Mouse (Mus musculus) heart, postnatal 0 days (tissue): Measurements from ENCODE around the gene Foxd3. TPM values are rescaled to one million over a fixed set of nuclear protein-coding genes. Genes with fewer than 3 reads are reported as not detected.

Source experiments
- ATAC-seq: fragments of 200-750 bp; cut with Nextera tagmentation; 2 replicates; pipeline ENCODE4 v1.8.0; 2017; ENCODE audit warnings: low read depth, moderate number of reproducible peaks, moderate library complexity; ENCODE audit not compliant: insufficient read depth
- DNase-seq: peaks from one replicate; pipeline ENCODE4 v3.0.0-alpha.2; 2016; ENCODE audit warnings: low spot score
- H3K27ac ChIP-seq: fragments of 300-500 bp; sonication (generic); 2 replicates; pipeline ENCODE4 v1.5.1; 2014; ENCODE audit warnings: low read depth, mild to moderate bottlenecking
- H3K27me3 ChIP-seq: fragments of 300-500 bp; sonication (generic); 2 replicates; pipeline ENCODE4 v1.6.1; 2014; ENCODE audit warnings: low read length, mixed read lengths; ENCODE audit not compliant: control insufficient read depth, insufficient read depth
- H3K36me3 ChIP-seq: fragments of 300-500 bp; sonication (generic); replicated peaks from 2 replicates; pipeline ENCODE4 v1.6.1; 2014; ENCODE audit warnings: low read length, mixed read lengths; ENCODE audit not compliant: control insufficient read depth, insufficient read depth
- H3K4me1 ChIP-seq: fragments of 300-500 bp; sonication (generic); 2 replicates; pipeline ENCODE4 v1.6.1; 2014; ENCODE audit warnings: antibody characterized with exemption; ENCODE audit not compliant: control insufficient read depth, insufficient read depth
- H3K4me2 ChIP-seq: fragments of 300-500 bp; sonication (generic); 2 replicates; pipeline ENCODE4 v1.6.1; 2014; ENCODE audit warnings: low read depth, mild to moderate bottlenecking, low read length, moderate library complexity
- H3K4me3 ChIP-seq: fragments of 300-500 bp; sonication (generic); 2 replicates; pipeline ENCODE4 v1.5.1; 2014; ENCODE audit warnings: low read depth, low read length
- H3K9ac ChIP-seq: fragments of 300-500 bp; sonication (generic); replicated peaks from 2 replicates; pipeline ENCODE4 v1.6.1; 2014; ENCODE audit warnings: low read depth, low read length, mixed read lengths
- H3K9me3 ChIP-seq: fragments of 300-500 bp; sonication (generic); replicated peaks from 2 replicates; pipeline ENCODE4 v1.6.1; 2016; ENCODE audit warnings: low read length; ENCODE audit not compliant: control insufficient read depth
- CTCF ChIP-seq: IDR thresholded peaks from 2 replicates; pipeline ENCODE4 v1.5.1; 2016; ENCODE audit warnings: antibody characterized with exemption, control low read depth, low read depth
- EP300 ChIP-seq: IDR thresholded peaks from 2 replicates; pipeline ENCODE4 v1.6.1; 2016; ENCODE audit warnings: antibody characterized with exemption, low read depth
- WGBS: fragments of 180-500 bp; shearing (Covaris S2); extraction: QIAGEN DNeasy Blood & Tissue Kit; methylation state at CpG from one replicate; pipeline ENCODE4 v1.1.7; 2014; 5-methylcytosine and 5-hydroxymethylcytosine counted together
- polyA plus RNA-seq: library from polyadenylated mRNA; unstranded; fragments of >200 nt; fragmentation: Nextera tagmentation; extraction: Ambion mirVana; gene quantifications from 2 replicates; pipeline ENCODE4 v1.2.1, GENCODE M21; 2015
- total RNA-seq: library from RNA; depleted of rRNA; stranded (reverse); fragments of >200 nt; gene quantifications from 2 replicates; pipeline ENCODE4 v1.2.3, GENCODE M21; 2014; ENCODE audit warnings: low replicate concordance

Foxd3 gene
- total and polyA plus RNA-seq, 2 experiments from 2014 or later: 0.65 TPM; not detected in 1

- 3% methylated on average over 59 of the region's 59 CpGs for WGBS
- H3K36me3 ChIP-seq: no peaks in the 10 kb centered on the region
- TF ChIP-seq EP300 (no peak), CTCF (no peak)
- H3K4me3 ChIP-seq: peak overlapping the region; percentile 33
- peaks cover 89% of the 10 kb centered on the region for H3K27me3 ChIP-seq
- no peaks in the 10 kb centered on the region for H3K4me1 ChIP-seq
- ATAC-seq: no peak
- H3K9me3 ChIP-seq: no peaks in the 10 kb centered on the region
- H3K9ac ChIP-seq: no peak overlapping the region
- H3K27ac ChIP-seq: no peak overlapping the region
- no peak for DNase-seq
- peak overlapping the region; percentile 55 for H3K4me2 ChIP-seq
These were observed 5.0 kb upstream of the Foxd3 start for GRCm38 (mm10) chr4:99650945-99651690.

- 20% methylated on average over 10 of the region's 10 CpGs for WGBS
- no peak overlapping the region for H3K4me2 ChIP-seq
- H3K27me3 ChIP-seq: peaks cover 93% of the 10 kb centered on the region
- no peaks in the 10 kb centered on the region for H3K36me3 ChIP-seq
- no peaks in the 10 kb centered on the region for H3K4me1 ChIP-seq
- DNase-seq (no peak), ATAC-seq (no peak)
- no peak overlapping the region for H3K27ac ChIP-seq
- H3K4me3 ChIP-seq: no peak overlapping the region
- TF ChIP-seq EP300 (no peak), CTCF (no peak)
- no peaks in the 10 kb centered on the region for H3K9me3 ChIP-seq
- H3K9ac ChIP-seq: no peak overlapping the region
These were observed 4.2 kb upstream of the Foxd3 start for GRCm38 (mm10) chr4:99651823-99652450.

- DNase-seq (no peak), ATAC-seq (no peak)
- Histone ChIP-seq H3K36me3 (no peaks in the 10 kb centered on the region), H3K4me3 (0 out of 2 replicates have a peak overlapping the region, but pooled peaks have one; percentile 0), H3K4me1 (no peaks in the 10 kb centered on the region), H3K9ac (no peak overlapping the region), H3K27ac (no peak overlapping the region), H3K27me3 (peaks cover 96% of the 10 kb centered on the region), H3K9me3 (no peaks in the 10 kb centered on the region), H3K4me2 (no peak overlapping the region)
- TF ChIP-seq CTCF (no peak), EP300 (no peak)
- WGBS: 5% methylated on average over 19 of the region's 19 CpGs
These were observed 3.4 kb upstream of the Foxd3 start for GRCm38 (mm10) chr4:99652576-99653210.

- H3K27ac ChIP-seq: no peak overlapping the region
- H3K4me2 ChIP-seq: no peak overlapping the region
- no peaks in the 10 kb centered on the region for H3K36me3 ChIP-seq
- WGBS: 2% methylated on average over 25 of the region's 25 CpGs
- ATAC-seq (no peak), DNase-seq (no peak)
- peaks cover 100% of the 10 kb centered on the region for H3K27me3 ChIP-seq
- H3K4me1 ChIP-seq: no peaks in the 10 kb centered on the region
- H3K9ac ChIP-seq: no peak overlapping the region
- H3K4me3 ChIP-seq: 0 out of 2 replicates have a peak overlapping the region, but pooled peaks have one; percentile 0
- TF ChIP-seq EP300 (no peak), CTCF (no peak)
- no peaks in the 10 kb centered on the region for H3K9me3 ChIP-seq
These were observed 2.9 kb upstream of the Foxd3 start for GRCm38 (mm10) chr4:99653216-99653607.

- Histone ChIP-seq H3K27ac (no peak overlapping the region), H3K36me3 (no peaks in the 10 kb centered on the region), H3K9ac (no peak overlapping the region), H3K4me3 (0 out of 2 replicates have a peak overlapping the region, but pooled peaks have one; percentile 0), H3K4me2 (no peak overlapping the region), H3K9me3 (no peaks in the 10 kb centered on the region), H3K4me1 (no peaks in the 10 kb centered on the region), H3K27me3 (peaks cover 98% of the 10 kb centered on the region)
- TF ChIP-seq CTCF (no peak), EP300 (no peak)
- DNase-seq: no peak
- ATAC-seq: no peak
- WGBS: 2% methylated on average over 36 of the region's 36 CpGs
These were observed 2.4 kb upstream of the Foxd3 start for GRCm38 (mm10) chr4:99653608-99654221.
